Mouse (Mus musculus): ENCODE measurements around the gene Tsga10.

GRCm38 (mm10) chr1:37846878-37847277, 19.4 kb downstream of the Tsga10 start:
- no peak for TF ChIP-seq CTCF (IDR thresholded peaks at IDR 0.05; ENCODE audit: low read depth)
- TF ChIP-seq EP300 (IDR thresholded peaks at IDR 0.05; ENCODE audit: low read depth), result no peak
